Mouse (Mus musculus) small intestine, adult 2 months (tissue): Measurements from ENCODE around the gene Psma2.

Source experiments
- CTCF ChIP-seq: fragments of 200-500 bp; IDR thresholded peaks from 2 replicates; pipeline ENCODE4 v1.5.1; 2012; ENCODE audit warnings: low read depth, mild to moderate bottlenecking, control low read depth, inconsistent platforms, low read length, moderate library complexity, mixed read lengths; ENCODE audit not compliant: insufficient replicate concordance, insufficient read length; ENCODE audit errors: extremely low read depth
- POLR2A ChIP-seq: fragments of 200-500 bp; IDR thresholded peaks from 2 replicates; pipeline ENCODE4 v1.6.1; 2012; ENCODE audit warnings: low read depth, mild to moderate bottlenecking, control low read depth, inconsistent platforms, low read length, moderate library complexity

DNA sequence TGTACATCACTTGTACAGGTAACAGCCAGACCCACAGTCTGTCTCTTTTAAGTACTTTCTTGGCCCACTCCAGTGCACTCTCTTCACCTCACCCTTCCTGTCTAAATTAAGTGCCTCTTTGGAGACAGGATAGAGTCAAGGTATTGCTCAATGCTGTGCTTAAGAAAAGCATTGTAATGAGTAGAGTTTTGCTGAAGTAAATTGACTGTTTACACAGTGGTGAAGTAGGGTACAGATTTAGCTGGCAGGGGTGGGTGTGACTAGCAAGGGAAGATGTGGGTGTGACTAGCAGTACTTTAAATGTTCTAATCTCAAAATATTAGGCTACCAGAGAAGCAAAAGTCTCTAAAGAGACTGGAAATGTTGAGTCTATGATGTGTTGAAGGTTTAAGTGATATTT, 5.4 kb upstream of the Psma2 start:
- no peak for TF ChIP-seq CTCF
- TF ChIP-seq POLR2A = no peak
